Mouse (Mus musculus) Patski (cell line): ENCODE results near the gene Ankrd26. TPM values are rescaled to one million over a fixed set of nuclear protein-coding genes. Genes with fewer than 3 reads are reported as not detected.
"Not testable (repeated sequence)": the region's sequence is repeated elsewhere in the genome, so short reads cannot be mapped to it uniquely, and the experiment has no call there.

Experiments used
- ATAC-seq: fragments of 100-300 bp; one replicate; pipeline ENCODE4 v1.8.0; 2021
- CTCF ChIA-PET: fragments of 350-600 bp; sonication (Branson Sonifier 250); formaldehyde crosslinking; loops from one replicate; lab custom pipeline; 2022; ENCODE audit warnings: inconsistent platforms; lab: Charles Lee
- POLR2A ChIA-PET: fragments of 350-600 bp; sonication (Branson Sonifier 250); formaldehyde crosslinking; loops from one replicate; lab custom pipeline; 2022; ENCODE audit warnings: antibody characterized with exemption, inconsistent platforms; lab: Charles Lee
- DNase-seq: peaks from one replicate; pipeline ENCODE4 v3.0.0-alpha.2; 2011; ENCODE audit warnings: low read depth, low spot score
- H3K27me3 ChIP-seq: fragments of 371-371 bp; one replicate; pipeline ENCODE4 v1.5.1; 2021
- CTCF ChIP-seq: fragments of 100-300 bp; IDR thresholded peaks from one replicate; pipeline ENCODE4 v1.5.1; 2021
- in situ Hi-C: fragments of 300-500 bp; cut with MboI; formaldehyde crosslinking; loops from 3 replicates; pipeline ENCODE4 v1.11.1; 2018; ENCODE audit warnings: low pct_unique_long_range_greater_than_20kb, mixed read lengths
- polyA plus RNA-seq: library from polyadenylated mRNA; unstranded; gene quantifications from one replicate; pipeline ENCODE4 v1.2.3, GENCODE M21; 2021

Gene Ankrd26
- polyA plus RNA-seq, result 12.2 TPM

DNA sequence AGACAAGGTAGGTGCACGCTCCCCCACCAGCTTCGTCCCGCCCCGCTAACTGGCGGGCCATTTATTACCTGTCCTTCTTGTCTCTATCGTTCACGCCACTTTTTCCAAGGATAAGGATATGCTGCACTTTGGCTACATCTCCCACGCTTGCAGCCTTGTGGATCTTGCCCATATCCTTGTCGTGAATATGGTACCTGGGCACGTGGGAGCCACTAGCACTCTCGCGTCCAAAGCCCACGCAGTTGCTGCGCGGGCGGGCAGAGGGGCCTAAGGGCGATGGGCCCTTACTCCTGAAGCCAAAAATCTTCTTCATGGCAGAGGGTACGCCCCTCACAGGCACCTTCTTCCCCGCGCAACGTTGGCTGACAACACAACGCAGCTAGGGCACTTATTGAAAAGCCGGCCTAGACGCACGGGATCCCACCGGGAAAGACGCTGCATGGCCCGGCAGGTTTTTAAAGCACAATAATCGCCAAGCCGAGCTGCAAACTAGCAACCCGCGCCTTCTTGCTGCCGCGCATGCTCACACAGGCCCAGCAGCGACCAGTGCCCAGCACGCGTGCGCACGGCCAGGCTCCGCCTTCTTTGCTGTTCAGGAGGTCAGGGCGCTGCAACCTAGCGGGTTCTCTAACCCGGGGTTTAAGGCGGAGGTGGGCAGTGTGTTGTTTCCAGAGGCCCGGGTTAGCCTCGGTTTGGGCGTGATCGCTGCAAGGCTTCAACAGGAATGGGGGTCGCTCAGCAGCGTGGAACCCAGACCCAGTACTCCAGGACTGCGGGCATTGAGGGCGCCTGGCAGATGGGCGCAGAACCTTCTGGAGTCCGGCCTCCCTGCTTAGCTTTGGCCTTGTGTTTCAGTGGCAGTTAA, at the start of gene Ankrd26:
Gene Ankrd26, minus strand, starts transcription at position 482 of the 865 bp plus-strand sequence.
- no peak for TF ChIP-seq CTCF
- CTCF ChIA-PET, result no interaction called here

DNA sequence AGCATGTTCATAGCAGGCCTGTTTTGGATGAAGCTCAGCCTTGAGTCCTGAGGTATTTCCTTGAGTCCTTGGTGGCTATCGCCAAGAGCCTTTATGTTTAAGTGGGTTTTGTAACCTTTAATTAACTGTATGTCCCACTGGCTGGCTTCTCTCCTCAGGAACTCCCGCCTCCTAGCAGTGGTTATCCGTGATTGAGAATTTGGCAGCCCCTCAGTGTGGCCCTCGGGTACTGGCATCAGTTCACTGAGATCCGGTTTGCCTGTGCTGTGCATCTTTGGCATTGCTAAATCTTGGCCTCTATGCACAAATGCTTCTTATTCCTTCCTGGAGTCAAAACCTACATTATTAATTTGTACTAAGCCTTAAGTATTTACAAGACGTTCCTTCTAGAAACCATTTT, 46.9 kb upstream of the Ankrd26 start:
- CTCF ChIA-PET, result interaction anchor here (0.8 kb wide), 1 partner anchor 11 kb away, joined by 3 read pairs; no protein-coding TSS in a partner anchor
- DNase-seq (no peak), ATAC-seq (no peak)
- H3K27me3 ChIP-seq, result no peaks in the 10 kb centered on the region
- in situ Hi-C loops, result no loop called here
- TF ChIP-seq CTCF, result no peak
- POLR2A ChIA-PET, result no interaction called here

More for the DNA sequence above, at the start of gene Ankrd26:
- DNase-seq, result peak; percentile 61
- ATAC-seq, result peak; percentile 84
- POLR2A ChIA-PET, result interaction anchor here (1.0 kb wide), 1 partner anchor 33 kb away, joined by 3 read pairs; no protein-coding TSS in a partner anchor
- in situ Hi-C loops, result no loop called here
- H3K27me3 ChIP-seq, result no peaks in the 10 kb centered on the region

DNA sequence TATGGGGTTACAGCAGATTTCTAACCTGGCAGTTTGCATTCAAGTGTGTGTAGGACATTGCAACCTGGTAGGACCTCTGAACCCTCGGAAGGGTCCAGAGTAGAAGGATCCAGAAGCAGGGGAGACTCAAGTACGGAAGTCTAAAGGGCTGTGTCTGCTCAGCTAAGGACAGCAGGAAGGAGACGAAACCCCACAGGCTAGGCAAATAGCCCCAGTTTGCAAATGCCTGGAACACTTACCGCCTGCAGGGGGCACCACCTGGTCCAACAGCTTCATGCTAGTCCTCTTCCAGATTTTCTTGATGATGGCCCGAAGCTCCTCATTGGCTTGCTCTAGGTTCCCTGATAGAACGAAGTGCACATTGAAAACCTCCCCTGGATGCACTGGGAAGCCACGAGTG, 43.9 kb upstream of the Ankrd26 start:
- ChIA-PET CTCF (no interaction called here), POLR2A (no interaction called here)
- no peak for DNase-seq
- in situ Hi-C loops, result no loop called here
- H3K27me3 ChIP-seq, result no peaks in the 10 kb centered on the region
- ATAC-seq, result no peak
- TF ChIP-seq CTCF, result no peak

DNA sequence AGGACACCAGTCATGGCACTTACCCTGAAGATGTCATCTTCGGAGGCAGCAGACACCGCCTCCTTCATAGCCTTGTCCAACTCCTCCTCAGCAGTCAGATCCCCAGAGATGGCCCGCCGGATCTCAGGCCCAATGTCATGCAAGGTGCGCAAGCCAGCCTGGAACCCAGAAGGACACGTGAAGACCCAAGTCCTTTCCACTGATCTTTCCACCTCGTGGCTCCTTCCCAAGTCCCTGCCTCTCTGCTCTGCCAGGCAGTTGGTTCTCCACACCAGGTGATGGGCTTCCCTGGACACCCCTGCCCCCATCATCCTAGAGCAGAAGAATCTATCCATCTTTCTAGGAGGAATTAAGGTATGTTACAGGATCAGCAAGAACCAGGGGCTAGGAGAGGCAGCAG, 41.8 kb upstream of the Ankrd26 start:
- ChIA-PET CTCF (no interaction called here), POLR2A (interaction anchor here (0.6 kb wide), 1 partner anchor 55 kb away, joined by 3 read pairs; no protein-coding TSS in a partner anchor)
- no peak for TF ChIP-seq CTCF
- H3K27me3 ChIP-seq, result no peaks in the 10 kb centered on the region
- DNase-seq, result no peak
- in situ Hi-C loops, result no loop called here
- ATAC-seq, result no peak

DNA sequence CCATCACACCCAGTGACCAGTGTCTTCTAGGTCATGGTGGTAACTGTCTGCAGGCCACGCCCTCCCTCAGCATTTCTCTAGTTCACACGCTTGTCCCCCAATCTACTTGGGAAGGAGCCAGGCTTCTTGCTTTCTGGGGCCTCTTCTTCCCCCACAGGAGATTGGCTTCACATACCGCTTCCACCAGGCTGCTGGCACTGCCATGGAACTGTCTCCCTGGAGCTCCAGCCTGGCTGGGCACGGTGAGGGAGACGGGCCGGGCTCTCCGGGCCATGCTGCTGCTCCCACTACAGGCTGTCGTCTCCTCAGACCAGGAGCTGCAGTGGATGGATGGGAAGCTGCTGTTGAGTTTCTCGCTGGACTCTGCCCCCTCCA, 33.6 kb upstream of the Ankrd26 start:
- ChIA-PET CTCF (interaction anchor here (1.0 kb wide), 1 partner anchor 32 kb away, joined by 4 read pairs; no protein-coding TSS in a partner anchor), POLR2A (no interaction called here)
- in situ Hi-C loops, result no loop called here
- ATAC-seq, result no peak
- no peak for TF ChIP-seq CTCF
- DNase-seq, result no peak
- no peaks in the 10 kb centered on the region for H3K27me3 ChIP-seq

DNA sequence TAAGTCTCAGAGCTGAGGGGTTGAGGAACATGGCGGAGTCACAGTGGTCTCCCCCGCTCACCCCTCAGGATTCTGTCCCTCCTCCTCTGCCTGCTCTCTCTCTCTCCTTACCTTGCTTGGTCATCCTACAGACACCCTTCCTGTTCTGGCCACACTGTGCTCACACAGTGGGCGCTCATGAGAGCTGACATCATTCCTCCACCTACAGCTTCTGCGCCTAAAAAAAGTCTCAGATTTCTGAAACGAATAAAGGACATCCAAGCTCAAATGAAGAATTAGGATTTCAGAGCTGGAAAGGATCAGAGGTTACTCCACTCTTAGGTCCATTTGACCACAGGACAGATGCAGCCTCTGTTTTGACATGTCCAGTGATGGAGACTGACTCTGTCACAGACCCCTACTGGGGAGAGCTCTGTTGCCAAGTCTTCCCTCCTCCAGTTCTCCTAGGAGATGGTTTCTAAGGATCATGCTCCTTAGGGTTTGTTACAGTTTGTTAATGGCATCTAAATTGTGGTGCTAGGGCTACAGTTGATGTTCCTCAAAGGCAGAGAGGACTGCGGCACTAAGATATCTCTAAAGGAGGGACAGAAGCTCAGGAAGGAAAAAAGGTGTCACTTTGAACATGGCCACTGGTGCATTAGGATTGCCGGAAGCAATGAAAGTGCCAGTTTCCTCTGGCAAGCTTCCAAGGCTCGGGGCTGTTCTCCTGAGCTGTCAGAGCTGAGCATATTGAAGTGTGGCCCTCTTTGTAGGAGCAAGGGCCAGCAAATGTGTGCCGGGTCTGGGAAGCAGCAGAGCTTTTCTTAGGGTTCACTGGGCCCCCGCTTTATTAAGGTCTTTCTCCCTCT, 33.0 kb upstream of the Ankrd26 start:
- ATAC-seq (no peak), DNase-seq (no peak)
- no peak for TF ChIP-seq CTCF
- ChIA-PET POLR2A (no interaction called here), CTCF (interaction anchor here (0.8 to 1.0 kb wide), 2 partner anchors 20 to 31 kb away, joined by 3 to 4 read pairs; no protein-coding TSS in a partner anchor)
- H3K27me3 ChIP-seq, result no peaks in the 10 kb centered on the region
- in situ Hi-C loops, result no loop called here

DNA sequence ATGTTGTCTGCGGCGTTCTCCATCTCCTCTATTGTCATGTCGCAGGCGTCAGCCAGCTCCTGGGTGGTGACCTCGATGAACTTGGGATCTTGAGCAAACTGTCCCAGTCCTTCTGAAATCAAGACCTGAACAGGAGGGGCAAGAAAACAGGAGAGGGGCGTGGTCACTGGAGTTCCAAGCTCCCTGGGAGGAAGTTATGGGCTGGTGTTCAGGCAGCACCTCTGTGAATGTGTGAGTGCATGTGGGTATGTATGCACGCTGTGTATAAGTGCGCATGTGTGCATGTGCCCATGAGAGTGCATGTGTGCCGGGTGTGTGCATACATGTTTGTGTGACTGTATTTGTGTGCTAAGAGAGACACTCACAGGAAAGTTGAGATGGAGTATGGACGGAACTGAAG, 32.0 kb upstream of the Ankrd26 start:
- ChIA-PET CTCF (no interaction called here), POLR2A (no interaction called here)
- TF ChIP-seq CTCF, result no peak
- no peak for ATAC-seq
- in situ Hi-C loops, result no loop called here
- no peak for DNase-seq
- no peaks in the 10 kb centered on the region for H3K27me3 ChIP-seq

DNA sequence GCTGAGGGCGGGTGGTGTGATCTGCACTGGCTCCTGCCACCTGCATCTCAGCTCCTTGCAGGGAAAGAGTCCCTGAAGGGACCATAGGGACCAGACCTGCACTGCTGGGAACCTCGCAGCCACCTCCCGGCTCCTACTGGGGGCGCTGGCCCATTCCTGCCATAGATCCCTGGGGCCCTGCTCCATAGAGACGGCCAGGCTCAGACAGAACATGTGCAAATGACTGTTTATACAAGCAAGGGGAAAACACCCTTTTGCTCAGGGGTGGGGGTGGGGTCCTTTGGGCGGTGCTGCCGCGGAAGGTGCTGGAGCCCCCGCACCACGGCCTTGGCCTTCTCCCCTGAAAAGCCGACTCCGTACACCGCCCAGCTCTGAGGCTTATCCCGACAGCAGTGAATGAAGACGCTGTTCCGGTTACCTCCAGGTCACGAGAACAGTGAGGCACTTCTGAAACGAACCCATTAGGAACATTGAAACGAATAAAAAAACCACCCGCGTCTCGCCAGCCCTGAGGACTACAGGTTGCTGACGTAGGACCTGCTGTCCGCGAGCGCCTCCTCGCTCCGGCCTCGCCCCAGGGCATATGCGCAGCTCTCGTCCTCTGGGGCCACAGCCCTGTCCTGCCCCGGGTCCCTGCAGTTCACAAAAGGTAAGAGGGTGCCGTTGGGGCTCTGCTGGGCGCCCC, 31.5 kb upstream of the Ankrd26 start:
- TF ChIP-seq CTCF, result no peak
- no peak for DNase-seq
- in situ Hi-C loops, result no loop called here
- ChIA-PET CTCF (no interaction called here), POLR2A (no interaction called here)
- ATAC-seq, result no peak
- no peaks in the 10 kb centered on the region for H3K27me3 ChIP-seq

DNA sequence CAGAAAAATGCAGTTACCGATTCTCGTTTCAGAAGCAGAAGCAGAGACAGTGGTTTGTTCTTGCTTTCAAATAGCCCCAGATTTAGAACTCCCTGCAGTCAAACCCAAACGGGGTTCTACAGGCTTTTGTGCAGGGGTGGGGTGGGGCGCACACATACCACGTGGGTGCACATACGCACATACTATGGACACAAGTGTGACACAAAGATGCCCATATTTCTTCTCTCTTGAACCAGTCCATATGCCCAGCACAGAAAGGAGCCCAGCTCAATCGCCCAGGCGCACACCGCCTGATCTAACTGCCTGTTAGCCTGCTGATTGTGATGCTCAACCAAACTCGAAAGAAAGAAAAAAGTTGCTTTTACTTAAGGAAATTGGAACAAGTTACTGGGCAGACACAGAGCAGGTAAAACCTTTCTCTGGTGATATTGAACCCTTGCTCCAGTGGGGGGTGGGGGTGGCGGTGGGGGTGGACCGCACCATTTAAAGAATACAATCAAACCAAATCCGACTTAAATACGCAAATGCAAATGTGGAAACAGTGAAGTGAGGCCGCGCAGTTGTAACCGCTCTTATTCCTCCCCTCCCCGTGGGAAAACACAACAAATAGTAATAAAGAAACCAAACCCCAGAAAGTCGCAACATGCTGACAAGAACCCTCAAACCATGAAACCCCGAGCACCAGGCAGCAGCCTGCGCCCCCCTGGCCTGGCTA, 30.8 kb upstream of the Ankrd26 start:
- ATAC-seq (no peak), DNase-seq (no peak)
- ChIA-PET POLR2A (no interaction called here), CTCF (no interaction called here)
- H3K27me3 ChIP-seq, result no peaks in the 10 kb centered on the region
- TF ChIP-seq CTCF, result no peak
- in situ Hi-C loops, result no loop called here

DNA sequence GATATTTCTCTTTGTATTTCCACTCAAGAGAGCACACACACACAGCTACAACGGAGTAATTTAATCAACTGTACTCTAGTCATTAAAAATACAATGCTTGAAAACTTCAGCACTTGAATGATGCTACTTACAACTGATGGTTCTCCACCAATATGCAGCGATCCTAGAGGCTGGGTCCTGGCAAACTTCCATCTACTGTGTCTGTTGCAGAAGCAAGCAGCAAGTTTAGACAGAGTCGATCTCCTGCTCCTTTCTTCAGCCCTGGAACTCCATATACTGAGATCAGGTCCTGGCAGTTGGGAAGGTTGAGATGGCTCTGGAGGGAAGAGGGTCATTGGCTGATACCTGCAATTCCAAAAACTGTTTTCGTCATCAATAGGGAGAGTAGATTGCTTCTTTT, 16.7 kb upstream of the Ankrd26 start:
- ATAC-seq, POLR2A ChIA-PET, in situ Hi-C loops, DNase-seq, CTCF ChIA-PET: not testable (repeated sequence)
- H3K27me3 ChIP-seq, result peaks cover 29% of the 10 kb centered on the region
